Mouse (Mus musculus) hindbrain, postnatal 0 days (tissue): ENCODE measurements around the gene Mrtfb. TPM values are rescaled to one million over a fixed set of nuclear protein-coding genes. Genes with fewer than 3 reads are reported as not detected.
A peak's percentile ranks its signal among the peaks of the same experiment; 100 is the strongest.
"Not testable (repeated sequence)": the region's sequence is repeated elsewhere in the genome, so short reads cannot be mapped to it uniquely, and the experiment has no call there.

Experiments
- ATAC-seq: fragments of 200-750 bp; cut with Nextera tagmentation; 2 replicates; pipeline ENCODE4 v1.8.0; 2017; ENCODE audit warnings: mild to moderate bottlenecking, moderate TSS enrichment, moderate library complexity
- DNase-seq: peaks from one replicate; pipeline ENCODE4 v3.0.0-alpha.2; 2015; ENCODE audit warnings: low spot score
- H3K27ac ChIP-seq: fragments of 300-500 bp; sonication (generic); 2 replicates; pipeline ENCODE4 v1.5.1; 2014; ENCODE audit warnings: mild to moderate bottlenecking
- H3K27me3 ChIP-seq: fragments of 300-500 bp; sonication (generic); 2 replicates; pipeline ENCODE4 v1.6.1; 2014; ENCODE audit warnings: low read length, mixed read lengths; ENCODE audit not compliant: insufficient read depth
- H3K36me3 ChIP-seq: fragments of 300-500 bp; sonication (generic); 2 replicates; pipeline ENCODE4 v1.6.1; 2014; ENCODE audit warnings: low read length, mixed read lengths; ENCODE audit not compliant: insufficient read depth
- H3K4me1 ChIP-seq: fragments of 300-500 bp; sonication (generic); 2 replicates; pipeline ENCODE4 v1.6.1; 2014; ENCODE audit warnings: antibody characterized with exemption, low read length, mixed read lengths; ENCODE audit not compliant: insufficient read depth
- H3K4me2 ChIP-seq: fragments of 300-500 bp; sonication (generic); 2 replicates; pipeline ENCODE4 v1.6.1; 2014; ENCODE audit warnings: low read depth, mild to moderate bottlenecking, low read length, moderate library complexity, mixed read lengths
- H3K4me3 ChIP-seq: fragments of 300-500 bp; sonication (generic); 2 replicates; pipeline ENCODE4 v1.5.1; 2014; ENCODE audit warnings: low read length
- H3K9ac ChIP-seq: fragments of 300-500 bp; sonication (generic); replicated peaks from 2 replicates; pipeline ENCODE4 v1.6.1; 2014; ENCODE audit warnings: mild to moderate bottlenecking, low read length, moderate library complexity, mixed read lengths
- H3K9me3 ChIP-seq: fragments of 300-500 bp; sonication (generic); 2 replicates; pipeline ENCODE4 v1.6.1; 2016; ENCODE audit warnings: low read length, mixed read lengths
- CTCF ChIP-seq: IDR thresholded peaks from 2 replicates; pipeline ENCODE4 v1.5.1; 2016; ENCODE audit warnings: antibody characterized with exemption, control low read depth, low read depth
- WGBS: fragments of 180-500 bp; shearing (Covaris S2); extraction: QIAGEN DNeasy Blood & Tissue Kit; methylation state at CpG from one replicate; pipeline ENCODE4 v1.1.7; 2014; 5-methylcytosine and 5-hydroxymethylcytosine counted together
- polyA plus RNA-seq: library from polyadenylated mRNA; unstranded; fragments of >200 nt; fragmentation: Nextera tagmentation; extraction: Ambion mirVana; gene quantifications from 2 replicates; pipeline ENCODE4 v1.2.1, GENCODE M21; 2015
- total RNA-seq: library from RNA; depleted of rRNA; stranded (reverse); fragments of >200 nt; gene quantifications from 2 replicates; pipeline ENCODE4 v1.2.3, GENCODE M21; 2014

Gene Mrtfb
- total and polyA plus RNA-seq, 2 experiments from 2014 or later: 11.5 to 20.0 TPM

DNA sequence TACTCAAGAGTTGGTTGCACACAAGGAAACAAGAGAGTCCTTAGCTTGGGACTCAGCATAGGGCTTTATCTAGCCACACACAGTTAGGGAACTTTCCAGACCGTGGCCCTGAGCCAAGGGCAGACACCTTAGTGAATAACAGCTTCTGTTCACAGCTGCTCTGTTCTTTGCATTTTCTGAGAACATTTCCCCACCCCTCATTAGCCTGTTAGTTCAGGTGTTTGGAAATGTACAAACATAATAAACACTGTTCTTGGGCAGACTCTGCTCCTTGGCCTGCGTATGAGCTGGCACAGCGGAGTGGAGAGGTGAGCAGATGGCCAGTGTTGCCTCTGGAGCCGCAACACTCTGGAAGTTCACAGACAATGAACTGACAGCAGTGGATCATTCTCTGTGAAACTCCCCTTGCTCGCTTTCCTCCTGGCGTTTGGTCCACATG is 74.0 kb downstream of the Mrtfb start:
- H3K4me1 ChIP-seq: no peaks in the 10 kb centered on the region
- H3K9ac ChIP-seq: no peak overlapping the region
- no peaks in the 10 kb centered on the region for H3K27me3 ChIP-seq
- TF ChIP-seq CTCF: no peak
- peak; percentile 18 for DNase-seq
- no peaks in the 10 kb centered on the region for H3K36me3 ChIP-seq
- H3K4me2 ChIP-seq: no peak overlapping the region
- H3K27ac ChIP-seq: no peak overlapping the region
- no peak overlapping the region for H3K4me3 ChIP-seq
- H3K9me3 ChIP-seq: no peaks in the 10 kb centered on the region
- peak; percentile 45 for ATAC-seq
- WGBS: 46% methylated on average over 6 of the region's 6 CpGs

DNA sequence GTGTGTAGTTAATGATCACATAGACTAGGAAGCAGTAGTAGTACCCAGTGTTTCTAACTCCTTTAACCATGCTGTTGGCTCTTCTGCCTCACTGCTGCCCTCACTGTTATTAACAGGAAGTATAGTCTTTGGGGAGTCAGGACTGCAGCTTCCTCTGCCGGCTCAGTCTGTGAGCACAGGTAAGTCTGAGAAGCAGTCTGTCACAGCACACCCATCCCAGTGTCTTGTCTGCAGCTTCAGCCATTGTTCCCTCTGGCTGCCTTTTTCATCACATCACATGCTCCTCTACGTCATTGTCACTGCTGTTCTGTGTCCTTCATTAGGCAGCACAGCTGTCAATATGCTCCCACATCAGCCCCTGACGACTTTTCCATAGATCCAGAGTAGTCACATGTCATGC is 75.6 kb downstream of the Mrtfb start:
- DNase-seq: peak; percentile 25
- no peak overlapping the region for H3K9ac ChIP-seq

GRCm38 (mm10) chr16:13332536-13332935 is 76.3 kb downstream of the Mrtfb start:
- DNase-seq (no peak), ATAC-seq (no peak)
- Histone ChIP-seq H3K4me3 (no peak overlapping the region), H3K36me3 (no peaks in the 10 kb centered on the region), H3K4me1 (no peaks in the 10 kb centered on the region), H3K4me2 (no peak overlapping the region), H3K27ac (no peak overlapping the region), H3K9me3 (no peaks in the 10 kb centered on the region), H3K27me3 (no peaks in the 10 kb centered on the region), H3K9ac (no peak overlapping the region)
- WGBS: 66% methylated on average over 2 of the region's 2 CpGs
- TF ChIP-seq CTCF: no peak

More for the DNA sequence above, 75.6 kb downstream of the Mrtfb start:
- H3K27ac ChIP-seq: no peak overlapping the region
- 0 out of 2 replicates have a peak, but pooled peaks have one; percentile 62 for ATAC-seq
- no peaks in the 10 kb centered on the region for H3K9me3 ChIP-seq
- no peak overlapping the region for H3K4me3 ChIP-seq
- no peaks in the 10 kb centered on the region for H3K36me3 ChIP-seq
- H3K27me3 ChIP-seq: no peaks in the 10 kb centered on the region
- no peaks in the 10 kb centered on the region for H3K4me1 ChIP-seq
- H3K4me2 ChIP-seq: no peak overlapping the region
- 39% methylated on average over 3 of the region's 3 CpGs for WGBS
- TF ChIP-seq CTCF: peak; percentile 34

DNA sequence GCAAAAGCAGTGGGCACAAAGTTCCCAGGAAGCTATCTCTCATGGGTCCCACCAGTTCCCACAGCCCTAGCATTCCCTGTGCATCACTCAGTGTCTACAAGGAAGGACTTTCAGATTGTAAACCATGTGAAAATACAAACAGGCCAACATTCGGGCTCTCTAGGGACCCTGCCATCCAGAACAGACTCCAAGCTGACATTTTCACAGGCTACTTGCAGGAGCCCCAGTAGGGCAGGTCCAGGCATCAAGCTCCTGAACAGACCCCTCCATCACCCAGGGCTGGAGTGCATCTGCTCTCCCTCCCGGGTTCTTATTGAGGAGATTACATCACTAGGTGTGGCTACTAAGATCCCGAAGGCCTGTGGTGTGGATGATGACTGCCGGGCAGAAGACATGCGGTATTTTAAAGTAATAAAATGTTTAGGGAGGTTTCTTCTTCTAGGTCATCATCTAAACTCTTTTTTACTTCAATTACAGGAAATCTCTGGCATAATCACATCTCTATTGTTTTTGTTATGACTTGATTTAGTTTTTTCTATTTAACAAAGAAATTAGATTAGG is 77.6 kb downstream of the Mrtfb start:
- no peak for ATAC-seq
- whole genome bisulfite sequencing: 91% methylated on average over 5 of the region's 5 CpGs

GRCm38 (mm10) chr16:13336503-13337230 is 80.4 kb downstream of the Mrtfb start:
- Histone ChIP-seq H3K27ac (no peak overlapping the region), H3K27me3 (no peaks in the 10 kb centered on the region), H3K36me3 (no peaks in the 10 kb centered on the region), H3K9me3 (no peaks in the 10 kb centered on the region), H3K4me3 (no peak overlapping the region), H3K4me1 (no peaks in the 10 kb centered on the region), H3K4me2 (no peak overlapping the region), H3K9ac (no peak overlapping the region)
- TF ChIP-seq CTCF: no peak
- 87% methylated on average over 5 of the region's 5 CpGs for WGBS
- no peak for ATAC-seq
- no peak for DNase-seq

More for the DNA sequence above, 77.6 kb downstream of the Mrtfb start:
- H3K36me3 ChIP-seq: no peaks in the 10 kb centered on the region
- H3K4me3 ChIP-seq: no peak overlapping the region
- H3K4me2 ChIP-seq: no peak overlapping the region
- no peak overlapping the region for H3K9ac ChIP-seq
- H3K9me3 ChIP-seq: no peaks in the 10 kb centered on the region
- H3K27ac ChIP-seq: no peak overlapping the region
- no peak for DNase-seq
- no peaks in the 10 kb centered on the region for H3K4me1 ChIP-seq
- no peak for TF ChIP-seq CTCF
- no peaks in the 10 kb centered on the region for H3K27me3 ChIP-seq

- WGBS: 71% methylated on average over 4 of the region's 4 CpGs
- H3K4me2 ChIP-seq: no peak overlapping the region
- no peak for ATAC-seq
- H3K27me3 ChIP-seq: no peaks in the 10 kb centered on the region
- no peaks in the 10 kb centered on the region for H3K4me1 ChIP-seq
- H3K27ac ChIP-seq: no peak overlapping the region
- TF ChIP-seq CTCF: no peak
- no peaks in the 10 kb centered on the region for H3K36me3 ChIP-seq
- no peak for DNase-seq
- H3K9ac ChIP-seq: no peak overlapping the region
- no peaks in the 10 kb centered on the region for H3K9me3 ChIP-seq
- H3K4me3 ChIP-seq: no peak overlapping the region
Observed at GRCm38 (mm10) chr16:13338094-13338493, 81.8 kb downstream of the Mrtfb start.

DNA sequence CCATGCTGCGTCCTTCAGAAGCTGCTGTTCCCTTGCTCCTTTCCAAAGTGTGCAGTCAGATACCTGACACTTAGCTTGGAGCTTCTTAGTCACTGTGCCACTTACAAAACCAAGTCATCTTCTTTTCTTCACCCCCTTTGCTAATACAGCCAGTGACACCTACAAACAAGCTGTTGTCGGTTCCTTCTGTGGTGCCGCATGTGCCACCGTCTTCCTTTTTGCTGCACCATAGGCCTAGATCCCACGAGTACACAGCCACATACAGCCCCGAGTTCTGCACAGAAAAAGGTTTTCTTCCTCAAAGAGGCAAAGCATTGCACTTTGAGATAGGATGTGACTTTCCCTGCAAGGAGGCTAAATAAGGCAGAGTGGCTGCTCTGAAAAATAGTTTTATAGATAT is 83.2 kb downstream of the Mrtfb start:
- no peaks in the 10 kb centered on the region for H3K4me1 ChIP-seq
- no peak for TF ChIP-seq CTCF
- H3K4me2 ChIP-seq: no peak overlapping the region
- H3K27me3 ChIP-seq: no peaks in the 10 kb centered on the region
- 86% methylated on average over 6 of the region's 6 CpGs for WGBS
- H3K9me3 ChIP-seq: no peaks in the 10 kb centered on the region
- no peak overlapping the region for H3K27ac ChIP-seq
- H3K4me3 ChIP-seq: no peak overlapping the region
- H3K9ac ChIP-seq: no peak overlapping the region
- DNase-seq (no peak), ATAC-seq (no peak)
- no peaks in the 10 kb centered on the region for H3K36me3 ChIP-seq

DNA sequence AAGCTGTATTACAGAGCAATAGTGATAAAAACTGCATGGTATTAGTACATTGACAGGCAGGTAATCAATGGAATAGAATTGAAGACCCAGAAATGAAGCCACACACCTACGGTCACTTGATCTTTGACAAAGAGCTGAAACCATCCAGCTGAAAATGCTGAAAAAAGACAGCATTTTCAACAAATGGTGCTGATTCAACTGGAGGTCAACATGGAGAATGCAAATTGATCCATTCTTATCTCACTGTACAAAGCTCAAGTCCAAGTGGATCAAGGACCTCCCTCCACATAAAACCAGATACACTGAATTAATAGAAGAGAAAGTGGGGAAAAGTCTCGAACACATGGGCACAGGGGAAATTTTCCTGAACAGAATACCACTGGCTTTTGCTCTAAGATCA is 89.5 kb downstream of the Mrtfb start:
- DNase-seq, H3K4me1 ChIP-seq, ATAC-seq, H3K9ac ChIP-seq, H3K4me2 ChIP-seq, H3K4me3 ChIP-seq, H3K27ac ChIP-seq, H3K36me3 ChIP-seq, H3K9me3 ChIP-seq, H3K27me3 ChIP-seq: not testable (repeated sequence)
- 94% methylated on average over 2 of the region's 2 CpGs for WGBS
